Mouse (Mus musculus): ENCODE measurements around the gene Zdhhc17. TPM values are rescaled to one million over a fixed set of nuclear protein-coding genes. Genes with fewer than 3 reads are reported as not detected.

The Zdhhc17 gene
- polyA plus RNA-seq, 1 experiment from 2014 or later = 17.9 TPM

- Histone ChIP-seq H3K36me3 (peaks cover 36% of the 10 kb centered on the region), H3K27me3 (replicated peaks) (no peaks in the 10 kb centered on the region), H3K27ac (ENCODE audit: poor library complexity, severe bottlenecking) (peak overlapping the region; percentile 75), H3K4me2 (no peak overlapping the region), H3K9ac (no peak overlapping the region), H3K4me3 (no peak overlapping the region), H3K4me1 (replicated peaks) (peaks cover 7% of the 10 kb centered on the region), H3K9me3 (replicated peaks) (no peaks in the 10 kb centered on the region)
- 67% methylated on average over 9 of the region's 9 CpGs for WGBS
- ATAC-seq (ENCODE audit: insufficient number of reproducible peaks, low FRiP score) = peak; percentile 57; the same call in 1 of the 2 replicates
These were observed 56.9 kb downstream of the Zdhhc17 start for GRCm38 (mm10) chr10:110952937-110953451.

DNA sequence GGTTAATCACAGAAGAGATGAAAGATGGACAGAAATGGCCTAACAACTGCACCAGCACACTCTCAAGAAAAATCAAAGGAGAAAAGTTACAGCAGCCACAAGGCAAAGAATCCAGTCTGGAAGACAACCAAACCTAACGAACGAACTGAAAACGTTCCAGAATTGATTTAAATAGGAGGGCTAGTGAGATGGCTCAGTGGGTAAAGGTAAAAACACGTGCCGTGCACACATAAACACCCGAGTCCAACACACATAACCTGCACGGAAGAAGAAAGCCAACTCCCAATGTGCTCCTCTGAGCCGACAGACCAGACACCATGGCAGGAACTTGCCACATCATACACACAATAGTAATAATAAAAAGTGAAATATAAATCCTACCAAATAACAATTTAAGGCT, 57.7 kb downstream of the Zdhhc17 start:
- Histone ChIP-seq H3K36me3 (peaks cover 42% of the 10 kb centered on the region), H3K9ac (no peak overlapping the region), H3K9me3 (replicated peaks) (no peaks in the 10 kb centered on the region), H3K27me3 (replicated peaks) (no peaks in the 10 kb centered on the region), H3K4me2 (no peak overlapping the region), H3K4me3 (no peak overlapping the region), H3K27ac (ENCODE audit: poor library complexity, severe bottlenecking) (no peak overlapping the region), H3K4me1 (replicated peaks) (peaks cover 7% of the 10 kb centered on the region)
- 84% methylated on average over 8 of the region's 8 CpGs for WGBS
- no peak for ATAC-seq (ENCODE audit: insufficient number of reproducible peaks, low FRiP score)

DNA sequence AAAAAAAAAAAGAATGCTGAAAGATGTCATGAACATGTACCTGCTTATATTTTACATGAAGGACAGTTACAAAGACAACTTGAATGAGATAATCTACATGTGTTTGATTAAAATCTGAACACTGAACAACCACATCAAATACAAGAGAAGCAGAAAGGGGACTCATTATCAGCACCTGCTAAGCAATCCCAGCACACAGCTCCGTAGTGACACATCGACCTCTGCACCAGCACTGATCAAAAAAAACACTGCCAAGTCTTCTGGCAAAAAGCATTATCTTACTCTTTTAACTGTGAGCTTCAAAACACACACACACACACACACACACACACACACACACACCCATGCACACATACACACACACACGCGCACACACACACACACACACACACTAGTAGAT, 58.2 kb downstream of the Zdhhc17 start:
- no peaks in the 10 kb centered on the region for H3K27me3 ChIP-seq (replicated peaks)
- ATAC-seq (ENCODE audit: insufficient number of reproducible peaks, low FRiP score) = no peak
- 68% methylated on average over 4 of the region's 4 CpGs for WGBS
- H3K4me2 ChIP-seq = no peak overlapping the region
- H3K9me3 ChIP-seq (replicated peaks) = no peaks in the 10 kb centered on the region
- H3K27ac ChIP-seq (ENCODE audit: poor library complexity, severe bottlenecking) = no peak overlapping the region
- H3K36me3 ChIP-seq = peaks cover 39% of the 10 kb centered on the region
- H3K4me3 ChIP-seq = no peak overlapping the region
- H3K9ac ChIP-seq = no peak overlapping the region
- H3K4me1 ChIP-seq (replicated peaks) = peaks cover 9% of the 10 kb centered on the region

DNA sequence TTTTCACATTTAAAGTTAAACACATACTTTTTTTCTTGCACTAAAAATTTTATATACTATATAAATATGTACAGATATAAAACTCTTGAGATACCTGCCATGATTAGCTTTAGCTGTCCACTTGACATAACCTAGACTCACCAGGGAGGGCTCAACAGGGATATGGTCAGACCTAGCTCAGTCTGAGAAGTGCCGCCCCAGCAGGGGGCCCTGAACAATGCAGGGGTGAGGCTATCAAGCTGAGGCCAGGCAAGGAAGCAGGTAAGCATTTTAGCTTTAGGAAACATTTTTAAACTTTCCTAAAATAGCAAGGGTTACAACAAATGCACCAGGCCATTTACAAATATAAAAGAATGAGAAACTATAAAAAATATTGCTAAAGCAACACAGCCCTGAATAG, 58.8 kb downstream of the Zdhhc17 start:
- Histone ChIP-seq H3K9ac (no peak overlapping the region), H3K4me2 (no peak overlapping the region), H3K4me3 (no peak overlapping the region), H3K27ac (ENCODE audit: poor library complexity, severe bottlenecking) (no peak overlapping the region), H3K27me3 (replicated peaks) (no peaks in the 10 kb centered on the region), H3K9me3 (replicated peaks) (no peaks in the 10 kb centered on the region), H3K4me1 (replicated peaks) (peaks cover 15% of the 10 kb centered on the region), H3K36me3 (peaks cover 36% of the 10 kb centered on the region)
- no peak for ATAC-seq (ENCODE audit: insufficient number of reproducible peaks, low FRiP score)
- WGBS = 77% methylated on average over 1 of the region's 1 CpGs

DNA sequence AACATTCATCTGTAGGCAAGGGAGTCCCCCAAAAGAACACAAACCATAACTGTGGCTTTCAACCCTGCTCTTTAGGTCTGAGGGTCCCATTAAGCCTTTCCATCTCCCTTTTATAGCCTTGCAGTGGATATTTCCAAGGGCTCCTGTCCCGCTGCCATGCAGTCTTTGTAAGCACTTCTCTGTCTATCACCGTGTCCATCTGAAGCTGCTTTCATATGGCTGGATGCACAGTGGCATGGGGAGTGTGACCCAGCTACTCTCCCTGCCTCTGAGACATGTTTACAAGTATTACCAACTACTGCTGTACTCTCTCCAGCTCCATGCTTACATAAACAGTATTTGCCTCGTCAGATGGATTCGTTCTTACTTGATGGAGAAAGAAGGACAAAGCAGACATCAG, 62.4 kb downstream of the Zdhhc17 start:
- no peak overlapping the region for H3K9ac ChIP-seq
- H3K27me3 ChIP-seq (replicated peaks) = no peaks in the 10 kb centered on the region
- H3K27ac ChIP-seq (ENCODE audit: poor library complexity, severe bottlenecking) = no peak overlapping the region
- H3K36me3 ChIP-seq = peaks cover 45% of the 10 kb centered on the region
- H3K4me1 ChIP-seq (replicated peaks) = peaks cover 14% of the 10 kb centered on the region
- H3K9me3 ChIP-seq (replicated peaks) = no peaks in the 10 kb centered on the region
- ATAC-seq (ENCODE audit: insufficient number of reproducible peaks, low FRiP score) = no peak
- no peak overlapping the region for H3K4me2 ChIP-seq
- H3K4me3 ChIP-seq = no peak overlapping the region
- WGBS = 73% methylated on average over 4 of the region's 4 CpGs

- 76% methylated on average over 12 of the region's 12 CpGs for WGBS
- no peak for ATAC-seq (ENCODE audit: insufficient number of reproducible peaks, low FRiP score)
- Histone ChIP-seq H3K27me3 (replicated peaks) (no peaks in the 10 kb centered on the region), H3K4me3 (no peak overlapping the region), H3K27ac (ENCODE audit: poor library complexity, severe bottlenecking) (peak overlapping the region; percentile 63), H3K9ac (no peak overlapping the region), H3K36me3 (peaks cover 51% of the 10 kb centered on the region), H3K4me1 (replicated peaks) (peaks cover 13% of the 10 kb centered on the region), H3K4me2 (no peak overlapping the region), H3K9me3 (replicated peaks) (no peaks in the 10 kb centered on the region)
These were observed 64.0 kb downstream of the Zdhhc17 start for GRCm38 (mm10) chr10:110945966-110946365.

DNA sequence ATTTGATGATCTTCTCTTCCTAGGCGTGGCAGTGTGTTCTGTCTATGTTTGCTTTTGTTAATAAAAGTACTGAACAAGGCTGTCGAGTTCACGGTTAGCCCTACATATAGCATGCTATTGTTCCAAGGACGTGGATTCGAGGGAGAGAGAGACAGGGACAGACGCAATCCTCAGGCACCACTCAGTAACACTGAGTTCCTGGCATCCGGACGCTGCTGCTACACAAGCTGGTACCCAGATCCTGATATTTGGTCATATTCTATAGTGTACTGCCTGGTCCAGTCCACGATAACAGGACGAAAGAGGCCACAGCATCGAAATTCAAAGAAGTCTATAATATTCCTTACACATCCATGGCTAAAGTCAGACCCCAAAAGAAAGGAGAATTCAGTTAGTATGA, 65.8 kb downstream of the Zdhhc17 start:
- Histone ChIP-seq H3K27ac (ENCODE audit: poor library complexity, severe bottlenecking) (no peak overlapping the region), H3K4me2 (no peak overlapping the region), H3K36me3 (peaks cover 49% of the 10 kb centered on the region), H3K9me3 (replicated peaks) (no peaks in the 10 kb centered on the region), H3K9ac (no peak overlapping the region), H3K4me1 (replicated peaks) (peaks cover 13% of the 10 kb centered on the region), H3K4me3 (no peak overlapping the region), H3K27me3 (replicated peaks) (no peaks in the 10 kb centered on the region)
- WGBS = 86% methylated on average over 11 of the region's 11 CpGs
- no peak for ATAC-seq (ENCODE audit: insufficient number of reproducible peaks, low FRiP score)

DNA sequence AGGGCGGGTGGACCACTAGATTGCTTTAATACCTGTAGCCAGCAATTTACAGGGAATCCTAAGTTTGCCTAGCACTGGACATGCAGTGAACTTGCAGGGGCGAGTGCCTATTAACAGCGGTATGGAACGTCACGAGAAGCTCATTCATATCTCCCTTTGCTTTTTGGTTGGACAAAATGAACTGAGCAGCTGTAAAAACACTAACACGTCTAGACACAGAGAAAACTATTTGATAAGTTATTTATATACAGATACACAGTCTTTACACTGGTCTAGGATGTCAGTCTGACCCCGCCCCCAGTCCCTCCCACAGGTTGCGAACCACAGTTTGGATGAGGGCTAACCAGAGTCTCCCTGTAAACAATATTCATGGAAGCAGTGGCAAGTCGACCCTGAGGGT, 67.1 kb downstream of the Zdhhc17 start:
- no peaks in the 10 kb centered on the region for H3K27me3 ChIP-seq (replicated peaks)
- ATAC-seq (ENCODE audit: insufficient number of reproducible peaks, low FRiP score) = no peak
- H3K4me2 ChIP-seq = no peak overlapping the region
- 75% methylated on average over 9 of the region's 9 CpGs for WGBS
- H3K9me3 ChIP-seq (replicated peaks) = no peaks in the 10 kb centered on the region
- peaks cover 59% of the 10 kb centered on the region for H3K36me3 ChIP-seq
- no peak overlapping the region for H3K9ac ChIP-seq
- no peak overlapping the region for H3K4me3 ChIP-seq
- peaks cover 13% of the 10 kb centered on the region for H3K4me1 ChIP-seq (replicated peaks)
- no peak overlapping the region for H3K27ac ChIP-seq (ENCODE audit: poor library complexity, severe bottlenecking)

DNA sequence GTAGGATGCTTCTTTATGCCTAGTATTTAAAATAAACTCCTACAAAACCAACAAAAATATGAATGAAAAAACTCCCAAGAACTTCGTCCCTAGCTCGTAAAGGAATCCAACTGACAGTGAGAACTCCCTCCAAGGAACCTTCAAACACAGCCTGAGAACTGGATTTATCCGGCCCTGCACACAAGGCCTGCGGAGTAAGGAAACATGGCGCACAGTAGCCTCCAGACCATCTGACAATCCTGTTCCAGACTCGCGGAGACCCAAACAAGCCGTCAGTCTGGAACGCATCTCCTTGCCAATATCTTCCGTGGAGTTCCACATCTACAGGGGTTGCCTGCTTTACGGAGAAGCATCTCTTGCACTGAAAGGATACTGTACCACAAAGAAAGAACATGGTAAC, 68.0 kb downstream of the Zdhhc17 start:
- Histone ChIP-seq H3K9ac (no peak overlapping the region), H3K4me3 (no peak overlapping the region), H3K9me3 (replicated peaks) (no peaks in the 10 kb centered on the region), H3K27me3 (replicated peaks) (no peaks in the 10 kb centered on the region), H3K4me2 (no peak overlapping the region), H3K27ac (ENCODE audit: poor library complexity, severe bottlenecking) (no peak overlapping the region), H3K4me1 (replicated peaks) (peaks cover 20% of the 10 kb centered on the region), H3K36me3 (peaks cover 61% of the 10 kb centered on the region)
- ATAC-seq (ENCODE audit: insufficient number of reproducible peaks, low FRiP score) = no peak
- 92% methylated on average over 11 of the region's 11 CpGs for WGBS

DNA sequence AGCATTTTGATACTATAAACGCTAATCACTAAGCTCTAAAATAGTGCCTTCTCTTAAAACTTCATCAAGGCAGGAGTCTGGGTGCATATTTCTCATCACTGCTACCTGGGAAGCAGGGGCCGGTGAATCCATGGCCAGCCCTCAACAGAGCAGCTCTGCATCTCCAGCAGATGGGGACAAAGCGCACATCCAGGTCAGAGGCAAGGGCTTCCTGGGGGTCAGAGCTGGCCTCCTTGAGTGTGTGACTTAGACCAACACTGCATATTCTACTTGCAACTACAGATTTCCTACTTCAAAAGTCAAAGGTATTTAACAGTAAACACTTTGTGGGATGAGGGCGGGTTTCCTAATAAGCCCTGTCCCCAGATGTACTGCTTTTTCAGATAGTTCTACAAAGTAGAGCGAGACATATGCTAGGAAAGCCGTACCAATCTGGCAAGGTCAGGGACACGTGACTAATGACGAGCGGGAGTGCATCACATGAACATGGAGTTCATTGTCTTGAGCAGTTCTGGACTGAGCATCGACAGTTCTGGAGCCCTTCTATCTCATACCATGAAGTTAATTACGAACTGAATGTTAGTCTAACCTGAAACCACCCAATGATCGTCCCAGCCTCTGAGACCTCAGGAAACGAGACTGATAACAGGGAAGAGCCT, 69.1 kb downstream of the Zdhhc17 start:
- Histone ChIP-seq H3K4me2 (no peak overlapping the region), H3K9me3 (replicated peaks) (no peaks in the 10 kb centered on the region), H3K9ac (no peak overlapping the region), H3K4me1 (replicated peaks) (peaks cover 10% of the 10 kb centered on the region; the same call in 1 of the 2 replicates), H3K27me3 (replicated peaks) (no peaks in the 10 kb centered on the region), H3K27ac (ENCODE audit: poor library complexity, severe bottlenecking) (no peak overlapping the region), H3K4me3 (no peak overlapping the region), H3K36me3 (peaks cover 67% of the 10 kb centered on the region)
- 80% methylated on average over 13 of the region's 13 CpGs for WGBS
- no peak for ATAC-seq (ENCODE audit: insufficient number of reproducible peaks, low FRiP score)

DNA sequence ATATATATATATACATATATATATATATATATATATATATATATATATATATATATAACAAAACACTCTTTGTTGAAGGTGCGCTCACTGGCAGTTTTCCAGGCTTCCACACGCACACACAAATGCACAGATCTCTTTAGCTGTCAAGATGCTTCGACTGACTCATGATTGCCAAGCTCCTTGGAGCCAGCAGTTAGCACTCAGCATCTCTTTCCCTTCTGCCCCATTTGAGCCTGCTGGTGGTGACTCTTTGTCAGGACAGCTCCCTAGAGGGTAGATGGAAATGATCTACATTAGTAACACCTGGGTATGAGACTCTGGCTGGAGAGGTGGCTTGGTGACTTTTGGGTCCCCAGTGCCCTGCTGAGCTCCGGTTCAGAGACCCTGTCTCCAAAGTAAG, 70.2 kb downstream of the Zdhhc17 start:
- Histone ChIP-seq H3K27me3 (replicated peaks) (no peaks in the 10 kb centered on the region), H3K36me3 (peaks cover 68% of the 10 kb centered on the region), H3K4me3 (no peak overlapping the region), H3K4me1 (replicated peaks) (peaks cover 8% of the 10 kb centered on the region; the same call in 1 of the 2 replicates), H3K9me3 (replicated peaks) (no peaks in the 10 kb centered on the region), H3K27ac (ENCODE audit: poor library complexity, severe bottlenecking) (no peak overlapping the region), H3K4me2 (no peak overlapping the region), H3K9ac (no peak overlapping the region)
- WGBS = 68% methylated on average over 4 of the region's 4 CpGs
- ATAC-seq (ENCODE audit: insufficient number of reproducible peaks, low FRiP score) = no peak
